Mouse (Mus musculus): ENCODE data around the gene Dennd4a.

DNA sequence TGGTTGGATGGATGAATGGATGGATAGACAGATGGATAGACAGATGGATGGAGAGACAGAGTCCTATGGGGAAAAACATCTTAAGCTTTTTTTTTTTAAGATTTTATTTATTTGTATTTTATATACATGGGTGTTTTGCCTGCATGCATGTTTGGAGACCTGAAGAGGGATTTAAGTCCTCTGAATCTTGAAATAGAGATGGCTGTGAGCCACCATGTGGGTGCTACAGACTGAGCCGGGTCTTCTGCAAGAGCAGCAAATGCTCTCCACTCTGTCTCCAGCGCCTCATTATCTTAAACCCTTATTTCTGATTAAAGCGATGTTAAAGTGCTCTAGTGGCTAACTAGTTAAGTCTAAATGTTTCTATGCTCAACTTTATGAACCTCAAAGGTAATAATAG lies 96.3 kb downstream of the Dennd4a start:
- TF ChIP-seq CTCF (IDR thresholded peaks at IDR 0.05; ENCODE audit: low read depth) (no peak), EP300 (IDR thresholded peaks at IDR 0.05; ENCODE audit: low read depth) (no peak)

Data from liver, postnatal 0 days (tissue).